Mouse (Mus musculus): ENCODE measurements around the gene Sart3. TPM values are rescaled to one million over a fixed set of nuclear protein-coding genes. Genes with fewer than 3 reads are reported as not detected.

The Sart3 gene
- polyA plus RNA-seq, 1 experiment from 2014 or later: 52.0 TPM

DNA sequence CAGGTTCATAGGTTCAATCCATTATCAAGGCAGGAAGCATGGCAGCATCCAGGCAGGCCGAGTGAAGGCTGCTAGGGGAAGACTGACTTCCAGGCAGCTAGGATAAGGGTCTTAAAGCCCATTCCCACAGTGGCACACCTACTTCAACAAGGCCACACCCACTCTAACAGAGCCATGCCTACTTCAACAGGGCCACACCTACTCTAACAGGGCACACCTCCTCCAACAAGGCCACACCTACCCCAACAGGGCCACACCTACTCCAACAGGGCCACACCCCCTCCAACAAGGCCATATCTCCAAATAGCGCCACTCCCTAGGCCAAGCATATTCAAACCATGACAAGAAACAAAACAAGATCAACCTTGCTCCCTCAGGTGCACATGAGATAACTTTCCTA is 59.4 kb downstream of the Sart3 start:
- Histone ChIP-seq H3K4me3 (ENCODE audit: low read depth, low read length) (no peak overlapping the region), H3K4me1 (replicated peaks; ENCODE audit: control insufficient read depth, insufficient read depth, low read length) (no peaks in the 10 kb centered on the region), H3K4me2 (no peak overlapping the region), H3K36me3 (ENCODE audit: control insufficient read depth, insufficient read depth, low read length) (no peaks in the 10 kb centered on the region), H3K27ac (ENCODE audit: low read depth, low read length) (no peak overlapping the region), H3K27me3 (replicated peaks; ENCODE audit: control insufficient read depth, insufficient read depth, low read length) (no peaks in the 10 kb centered on the region; the same call in 1 of the 2 replicates), H3K9ac (ENCODE audit: low read depth, low read length) (no peak overlapping the region), H3K9me3 (ENCODE audit: control insufficient read depth, low read length) (no peaks in the 10 kb centered on the region)
- WGBS: 59% methylated on average over 2 of the region's 2 CpGs
- DNase-seq (ENCODE audit: low spot score): no peak
- ATAC-seq (replicated peaks; ENCODE audit: low FRiP score): no peak

- WGBS: 59% methylated on average over 21 of the region's 21 CpGs
- H3K9me3 ChIP-seq (ENCODE audit: control insufficient read depth, low read length): no peaks in the 10 kb centered on the region
- H3K36me3 ChIP-seq (ENCODE audit: control insufficient read depth, insufficient read depth, low read length): no peaks in the 10 kb centered on the region
- no peak overlapping the region for H3K4me2 ChIP-seq
- H3K9ac ChIP-seq (ENCODE audit: low read depth, low read length): no peak overlapping the region
- ATAC-seq (replicated peaks; ENCODE audit: low FRiP score) (no peak), DNase-seq (ENCODE audit: low spot score) (no peak)
- no peaks in the 10 kb centered on the region for H3K27me3 ChIP-seq (replicated peaks; ENCODE audit: control insufficient read depth, insufficient read depth, low read length)
- H3K4me1 ChIP-seq (replicated peaks; ENCODE audit: control insufficient read depth, insufficient read depth, low read length): no peaks in the 10 kb centered on the region
- no peak overlapping the region for H3K4me3 ChIP-seq (ENCODE audit: low read depth, low read length)
- H3K27ac ChIP-seq (ENCODE audit: low read depth, low read length): no peak overlapping the region
Observed at GRCm38 (mm10) chr5:113703803-113704585, 68.3 kb downstream of the Sart3 start.

- Histone ChIP-seq H3K27me3 (replicated peaks; ENCODE audit: control insufficient read depth, insufficient read depth, low read length) (no peaks in the 10 kb centered on the region), H3K27ac (ENCODE audit: low read depth, low read length) (no peak overlapping the region), H3K9me3 (ENCODE audit: control insufficient read depth, low read length) (no peaks in the 10 kb centered on the region), H3K9ac (ENCODE audit: low read depth, low read length) (no peak overlapping the region), H3K36me3 (ENCODE audit: control insufficient read depth, insufficient read depth, low read length) (no peaks in the 10 kb centered on the region), H3K4me2 (no peak overlapping the region), H3K4me3 (ENCODE audit: low read depth, low read length) (no peak overlapping the region), H3K4me1 (replicated peaks; ENCODE audit: control insufficient read depth, insufficient read depth, low read length) (no peaks in the 10 kb centered on the region)
- WGBS: 70% methylated on average over 19 of the region's 19 CpGs
- DNase-seq (ENCODE audit: low spot score) (no peak), ATAC-seq (replicated peaks; ENCODE audit: low FRiP score) (no peak)
Observed at GRCm38 (mm10) chr5:113700388-113701023, 71.8 kb downstream of the Sart3 start.

DNA sequence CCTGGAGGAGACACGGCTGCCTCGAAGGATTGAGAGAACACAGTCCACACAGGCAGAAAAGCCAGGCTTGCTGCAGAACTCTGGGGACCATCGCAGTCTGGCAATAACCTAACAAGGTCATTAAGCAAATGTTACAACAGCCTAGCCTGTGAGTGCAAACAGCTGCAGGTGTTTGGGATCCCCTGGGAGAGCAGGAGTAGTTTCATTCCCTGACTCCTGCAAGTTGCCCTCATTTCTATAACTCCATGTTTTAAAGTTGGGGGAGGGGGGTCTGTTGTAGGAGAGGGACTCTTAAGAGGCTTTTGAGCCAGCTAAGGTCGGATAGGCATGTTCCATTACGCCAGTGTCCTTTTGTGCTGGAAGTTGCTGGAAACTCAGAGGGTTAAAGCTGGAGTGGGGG is 77.9 kb downstream of the Sart3 start:
- DNase-seq (ENCODE audit: low spot score): no peak
- 55% methylated on average over 5 of the region's 5 CpGs for WGBS
- H3K27me3 ChIP-seq (replicated peaks; ENCODE audit: control insufficient read depth, insufficient read depth, low read length): no peaks in the 10 kb centered on the region
- no peak overlapping the region for H3K4me3 ChIP-seq (ENCODE audit: low read depth, low read length)
- no peak overlapping the region for H3K9ac ChIP-seq (ENCODE audit: low read depth, low read length)
- peaks cover 2% of the 10 kb centered on the region; the same call in 1 of the 2 replicates for H3K9me3 ChIP-seq (ENCODE audit: control insufficient read depth, low read length)
- no peak overlapping the region for H3K4me2 ChIP-seq
- ATAC-seq (replicated peaks; ENCODE audit: low FRiP score): no peak
- no peak overlapping the region for H3K27ac ChIP-seq (ENCODE audit: low read depth, low read length)
- H3K4me1 ChIP-seq (replicated peaks; ENCODE audit: control insufficient read depth, insufficient read depth, low read length): no peaks in the 10 kb centered on the region
- H3K36me3 ChIP-seq (ENCODE audit: control insufficient read depth, insufficient read depth, low read length): no peaks in the 10 kb centered on the region

DNA sequence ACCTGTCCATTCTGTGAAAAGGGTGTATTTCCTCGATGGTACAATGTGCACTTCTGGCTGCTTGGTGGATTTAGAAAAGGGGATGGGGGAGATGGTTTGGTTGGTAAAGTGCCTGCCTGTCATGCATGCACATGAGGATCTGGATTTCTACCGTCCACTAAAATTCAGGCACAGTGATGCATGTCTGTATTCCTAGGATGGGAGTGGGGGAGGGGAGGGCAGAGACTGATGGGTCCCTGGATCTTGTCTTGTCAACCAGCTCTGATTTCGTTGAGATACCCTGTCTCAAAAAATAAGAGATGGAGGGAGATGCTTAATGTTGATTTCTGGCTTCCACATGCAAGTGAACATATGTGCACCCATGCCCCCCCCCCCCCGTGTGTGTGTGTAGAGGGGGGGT is 78.3 kb downstream of the Sart3 start:
- Histone ChIP-seq H3K27me3 (replicated peaks; ENCODE audit: control insufficient read depth, insufficient read depth, low read length) (no peaks in the 10 kb centered on the region), H3K4me2 (no peak overlapping the region), H3K9me3 (ENCODE audit: control insufficient read depth, low read length) (peaks cover 2% of the 10 kb centered on the region; the same call in 1 of the 2 replicates), H3K27ac (ENCODE audit: low read depth, low read length) (no peak overlapping the region), H3K9ac (ENCODE audit: low read depth, low read length) (no peak overlapping the region), H3K4me1 (replicated peaks; ENCODE audit: control insufficient read depth, insufficient read depth, low read length) (no peaks in the 10 kb centered on the region), H3K36me3 (ENCODE audit: control insufficient read depth, insufficient read depth, low read length) (no peaks in the 10 kb centered on the region), H3K4me3 (ENCODE audit: low read depth, low read length) (no peak overlapping the region)
- WGBS: 57% methylated on average over 4 of the region's 4 CpGs
- no peak for DNase-seq (ENCODE audit: low spot score)
- ATAC-seq (replicated peaks; ENCODE audit: low FRiP score): no peak

DNA sequence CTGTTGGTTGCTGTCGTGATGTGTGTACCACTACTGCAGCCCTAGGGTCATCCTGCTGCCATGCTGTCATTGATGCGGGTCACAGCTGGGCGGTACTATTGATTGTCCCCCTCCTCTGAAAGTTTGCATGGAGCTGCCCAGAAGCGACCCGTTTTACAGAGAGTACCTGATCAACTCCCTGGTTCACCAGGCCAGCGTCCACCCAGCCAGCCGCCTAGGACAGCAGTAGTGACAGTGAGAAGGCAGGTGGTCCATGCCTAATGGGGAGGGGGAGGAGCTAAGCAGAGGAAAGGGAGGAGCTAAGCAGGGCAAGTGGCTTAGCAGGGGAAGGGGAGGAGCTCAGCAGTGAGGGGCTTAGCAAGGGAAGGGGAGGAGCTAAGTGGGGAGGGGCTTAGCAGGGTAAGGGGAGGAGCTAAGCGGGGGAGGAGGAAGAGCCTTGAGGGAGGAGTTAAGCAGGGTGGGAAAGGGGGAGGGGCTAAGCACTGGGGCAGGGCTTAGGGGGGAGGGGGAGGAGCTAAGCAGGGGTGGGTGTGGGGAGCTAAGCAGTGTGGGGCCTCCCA is 79.0 kb downstream of the Sart3 start:
- Histone ChIP-seq H3K4me3 (ENCODE audit: low read depth, low read length) (no peak overlapping the region), H3K4me1 (replicated peaks; ENCODE audit: control insufficient read depth, insufficient read depth, low read length) (no peaks in the 10 kb centered on the region), H3K4me2 (no peak overlapping the region), H3K9ac (ENCODE audit: low read depth, low read length) (no peak overlapping the region), H3K27ac (ENCODE audit: low read depth, low read length) (no peak overlapping the region), H3K9me3 (ENCODE audit: control insufficient read depth, low read length) (peaks cover 2% of the 10 kb centered on the region; the same call in 1 of the 2 replicates), H3K36me3 (ENCODE audit: control insufficient read depth, insufficient read depth, low read length) (no peaks in the 10 kb centered on the region), H3K27me3 (replicated peaks; ENCODE audit: control insufficient read depth, insufficient read depth, low read length) (no peaks in the 10 kb centered on the region)
- WGBS: 80% methylated on average over 8 of the region's 8 CpGs
- no peak for ATAC-seq (replicated peaks; ENCODE audit: low FRiP score)
- DNase-seq (ENCODE audit: low spot score): no peak

Other genes starting within 250 kb of the Sart3 start
- gene Cmklr1, start 122.1 kb downstream of the Sart3 start, polyA plus RNA-seq (2014; fragmentation: Nextera tagmentation; extraction: Ambion mirVana): 2.5 and 2.6 TPM in 2 replicates
- not detected in 2 replicates for gene 1700069L16Rik, start 47.7 kb downstream of the Sart3 start, polyA plus RNA-seq (2014; fragmentation: Nextera tagmentation; extraction: Ambion mirVana)
- 2.9 and 3.7 TPM in 2 replicates for gene Ficd, start 36.7 kb downstream of the Sart3 start, polyA plus RNA-seq (2014; fragmentation: Nextera tagmentation; extraction: Ambion mirVana)
- 109 and 117 TPM in 2 replicates for gene Iscu, start 238 bp upstream of the Sart3 start, polyA plus RNA-seq (2014; fragmentation: Nextera tagmentation; extraction: Ambion mirVana)
- gene Tmem119, start 28.0 kb upstream of the Sart3 start, polyA plus RNA-seq (2014; fragmentation: Nextera tagmentation; extraction: Ambion mirVana): 15.6 and 16.9 TPM in 2 replicates
- gene Selplg, start 60.1 kb upstream of the Sart3 start, polyA plus RNA-seq (2014; fragmentation: Nextera tagmentation; extraction: Ambion mirVana): 17.1 and 17.8 TPM in 2 replicates
- 122 and 137 TPM in 2 replicates for gene Coro1c, start 136.2 kb upstream of the Sart3 start, polyA plus RNA-seq (2014; fragmentation: Nextera tagmentation; extraction: Ambion mirVana)
- gene Ssh1, start 221.4 kb upstream of the Sart3 start, polyA plus RNA-seq (2014; fragmentation: Nextera tagmentation; extraction: Ambion mirVana): 16.2 and 17.8 TPM in 2 replicates
- gene Dao, start 231.2 kb upstream of the Sart3 start, polyA plus RNA-seq (2014; fragmentation: Nextera tagmentation; extraction: Ambion mirVana): 0.23 TPM in 1 of 2 replicates, not detected in the other

All from liver, embryonic 11.5 days (tissue).